Mouse (Mus musculus): Measurements from ENCODE around the gene Slco3a1. TPM values are rescaled to one million over a fixed set of nuclear protein-coding genes. Genes with fewer than 3 reads are reported as not detected.

Gene Slco3a1
- total RNA-seq (2015), result 3.8 and 6.5 TPM in 2 replicates
- 3.5 and 5.2 TPM in 2 replicates for total RNA-seq (2017)

DNA sequence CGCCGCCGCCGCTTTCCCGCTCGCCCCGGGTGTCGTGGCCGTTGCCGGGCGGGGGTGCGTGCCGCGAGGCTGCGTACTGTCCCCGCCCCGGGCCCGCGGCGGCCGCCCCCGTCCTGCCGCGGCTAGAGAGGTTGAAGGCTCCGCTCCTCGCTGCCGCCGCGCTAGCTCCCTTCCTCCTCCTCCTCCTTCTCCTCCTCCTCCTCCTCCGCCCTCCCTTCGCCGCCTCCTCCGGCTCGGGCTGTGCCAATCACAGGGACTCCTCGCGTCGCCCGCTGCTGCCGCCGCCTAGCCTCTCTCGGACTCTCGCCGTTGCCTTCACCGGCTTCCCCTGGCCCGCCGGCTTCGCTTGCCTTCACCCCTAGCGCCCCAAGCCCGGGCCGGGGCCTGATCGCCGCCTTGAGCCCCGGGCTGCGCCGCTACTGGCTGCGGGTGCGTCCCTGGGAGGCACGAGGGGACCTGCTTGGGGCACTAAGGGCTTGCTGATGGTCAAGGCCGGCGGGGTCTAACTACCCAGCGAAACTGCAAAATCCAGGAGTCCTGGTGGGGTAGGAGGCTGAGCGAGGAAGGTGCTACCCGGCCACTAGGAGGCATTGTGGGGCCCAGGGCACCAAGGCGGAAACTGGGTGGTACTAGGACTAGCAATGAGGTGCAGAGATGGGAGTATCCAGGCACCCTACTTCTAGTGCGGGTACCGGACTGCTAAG, at the start of gene Slco3a1:
TSS of gene Slco3a1 (minus strand) at position 173 of the 704 bp plus-strand sequence.
- peak; percentile 71 for ATAC-seq (ENCODE audit: poor library complexity, severe bottlenecking)

DNA sequence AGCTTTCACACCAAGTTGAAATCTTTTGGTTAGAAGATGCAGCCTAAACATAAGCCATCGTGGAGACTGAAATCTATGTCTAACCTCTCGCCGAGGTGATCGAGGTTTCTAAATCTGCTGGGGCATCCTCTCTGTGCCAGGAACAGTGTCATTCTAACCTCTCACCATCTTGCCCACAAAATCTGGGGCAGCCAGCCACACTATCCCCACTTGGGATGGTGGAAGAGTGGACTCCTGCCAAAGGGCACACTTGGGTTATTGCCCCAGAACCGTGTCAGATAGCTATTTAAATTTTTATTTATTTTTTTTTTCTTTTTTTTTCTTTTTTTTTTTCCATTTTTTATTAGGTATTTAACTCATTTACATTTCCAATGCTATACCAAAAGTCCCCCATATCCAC, 46.4 kb upstream of the Slco3a1 start:
- no peak for ATAC-seq (ENCODE audit: poor library complexity, severe bottlenecking)

GRCm38 (mm10) chr7:74579411-74579810, 24.8 kb upstream of the Slco3a1 start:
- no peak for ATAC-seq (ENCODE audit: poor library complexity, severe bottlenecking)

DNA sequence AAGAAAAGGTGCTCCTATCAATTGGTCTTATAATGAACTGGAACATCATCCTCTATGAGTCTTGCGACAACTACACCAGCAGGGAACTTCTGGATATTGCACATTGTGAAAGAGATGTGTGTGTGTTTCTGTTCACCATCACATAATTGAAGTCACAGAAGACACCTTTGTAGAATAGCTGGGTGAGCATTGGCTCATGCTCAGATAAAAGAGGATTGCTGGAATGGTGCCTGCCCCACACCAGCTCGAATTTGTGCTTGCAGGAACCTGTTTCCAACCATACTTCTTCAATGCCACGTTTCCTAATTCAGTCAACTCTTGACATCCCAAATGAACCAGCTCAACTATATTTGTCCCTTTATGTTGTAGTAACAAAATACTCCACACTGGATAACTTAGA, 21.1 kb upstream of the Slco3a1 start:
- no peak for ATAC-seq (ENCODE audit: poor library complexity, severe bottlenecking)

DNA sequence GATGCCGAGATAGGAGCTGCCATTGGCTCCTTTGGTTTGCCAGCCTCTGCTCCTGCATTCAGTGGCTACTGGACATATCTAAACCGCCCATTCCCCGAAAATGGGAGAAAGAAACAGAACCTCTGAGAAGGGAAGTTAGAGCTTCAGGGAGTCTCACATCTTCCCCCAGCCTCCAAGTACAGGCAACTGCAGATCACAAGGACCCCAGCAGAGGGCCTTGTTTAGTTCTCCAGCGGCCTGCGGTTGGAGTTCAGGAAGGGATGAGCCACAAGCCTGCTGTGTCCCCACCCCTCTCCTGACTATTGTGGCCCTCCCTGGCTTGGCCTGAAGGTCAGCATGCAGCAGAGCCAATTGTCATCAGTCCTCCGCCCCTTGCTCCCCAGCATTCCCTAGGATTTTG, 836 bp upstream of the Slco3a1 start:
- ATAC-seq (ENCODE audit: poor library complexity, severe bottlenecking), result peak; percentile 56

GRCm38 (mm10) chr7:74554041-74554561, 479 bp downstream of the Slco3a1 start:
- peak; percentile 38 for ATAC-seq (ENCODE audit: poor library complexity, severe bottlenecking)

DNA sequence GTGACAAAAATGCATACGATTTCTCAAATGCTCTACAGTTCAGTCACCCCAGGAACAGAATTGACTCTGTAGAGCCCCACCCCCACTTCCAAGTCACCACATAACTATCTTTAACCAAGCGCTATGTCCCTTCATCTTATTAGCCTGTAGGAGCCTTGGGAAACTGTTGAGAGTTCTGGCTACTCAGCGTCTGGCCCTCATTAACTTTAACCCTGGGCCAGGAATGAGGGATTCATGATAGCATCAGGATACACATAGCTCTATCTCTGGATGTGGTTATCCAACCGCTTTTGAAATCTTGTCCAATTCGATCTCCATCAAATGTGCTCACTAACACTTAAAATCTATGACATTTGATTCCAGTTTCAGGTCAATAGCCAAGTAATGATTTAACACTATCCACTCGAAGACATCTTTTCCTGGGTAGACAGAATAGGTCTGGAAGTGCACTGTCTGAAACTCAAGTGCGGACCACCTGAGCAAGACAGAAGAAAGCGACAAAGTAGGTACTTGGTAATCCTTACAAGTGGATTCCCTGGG, 1.4 kb downstream of the Slco3a1 start:
- ATAC-seq (ENCODE audit: poor library complexity, severe bottlenecking), result no peak

GRCm38 (mm10) chr7:74552546-74552945, 2.0 kb downstream of the Slco3a1 start:
- no peak for ATAC-seq (ENCODE audit: poor library complexity, severe bottlenecking)

DNA sequence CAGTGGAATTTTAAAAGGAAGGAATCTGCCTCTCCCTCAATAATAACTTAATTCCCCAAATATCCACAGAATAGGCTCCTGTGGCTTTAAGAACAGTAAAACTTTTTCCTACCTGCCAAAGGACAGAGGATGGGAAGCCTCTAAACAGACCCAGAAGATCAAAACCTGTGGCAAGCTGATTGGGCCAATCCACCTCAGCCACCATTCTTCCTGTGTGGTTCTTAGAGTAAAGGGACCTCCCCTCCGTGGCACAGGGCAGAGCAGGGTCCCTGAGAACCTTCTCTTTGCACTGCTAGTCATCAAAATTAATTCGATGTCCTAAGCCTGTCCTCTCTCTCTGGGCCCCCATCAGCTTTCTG, 2.6 kb downstream of the Slco3a1 start:
- no peak for ATAC-seq (ENCODE audit: poor library complexity, severe bottlenecking)

GRCm38 (mm10) chr7:74551338-74551999, 3.1 kb downstream of the Slco3a1 start:
- ATAC-seq (ENCODE audit: poor library complexity, severe bottlenecking), result no peak

- ATAC-seq (ENCODE audit: poor library complexity, severe bottlenecking), result no peak
Observed at GRCm38 (mm10) chr7:74549686-74550085, 4.9 kb downstream of the Slco3a1 start.

DNA sequence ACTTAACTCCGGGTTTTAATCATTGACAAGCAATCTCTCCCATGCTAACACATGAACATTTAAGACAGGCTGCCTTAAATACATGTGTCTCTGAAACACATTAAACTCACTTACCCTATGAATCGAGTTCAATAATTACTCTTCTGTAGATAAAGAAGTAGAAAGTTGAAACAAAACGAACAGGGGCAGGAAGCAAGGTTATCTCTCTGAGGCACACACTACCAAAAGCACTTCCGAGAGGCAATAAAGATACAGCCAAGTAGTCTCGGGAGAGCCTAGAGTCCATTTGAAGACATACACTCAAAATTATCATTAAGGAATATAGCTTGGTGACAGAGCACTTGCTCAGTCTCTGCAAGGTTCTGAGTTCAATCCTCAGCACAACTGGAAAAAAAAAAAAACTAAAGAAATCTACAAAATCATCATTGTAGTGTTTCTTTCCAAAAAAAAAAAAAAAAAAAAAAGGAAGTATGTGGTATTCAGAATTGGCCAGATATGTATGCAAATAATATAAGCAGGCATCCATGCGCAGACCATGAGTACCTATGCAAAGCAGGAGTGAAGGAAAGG, 5.5 kb downstream of the Slco3a1 start:
- ATAC-seq (ENCODE audit: poor library complexity, severe bottlenecking), result no peak

DNA sequence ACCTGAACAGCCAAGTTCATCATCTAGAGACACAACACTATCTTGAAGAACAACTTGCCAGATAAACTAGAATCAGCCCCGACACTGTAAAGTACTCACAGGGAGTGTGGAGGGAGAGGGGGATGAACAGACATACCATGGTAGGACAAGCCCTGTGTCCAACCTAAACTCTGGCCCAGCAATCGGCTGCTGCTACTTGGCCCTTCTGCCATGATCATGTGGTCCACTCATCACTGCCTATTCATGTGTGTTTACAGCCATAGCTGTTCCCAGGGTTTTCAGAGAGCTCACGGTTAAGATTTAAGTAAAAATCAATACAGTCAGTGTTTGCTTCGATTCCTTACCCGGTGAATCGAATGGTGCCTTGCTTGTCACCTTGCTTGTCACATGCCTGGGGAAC, 7.9 kb downstream of the Slco3a1 start:
- no peak for ATAC-seq (ENCODE audit: poor library complexity, severe bottlenecking)

DNA sequence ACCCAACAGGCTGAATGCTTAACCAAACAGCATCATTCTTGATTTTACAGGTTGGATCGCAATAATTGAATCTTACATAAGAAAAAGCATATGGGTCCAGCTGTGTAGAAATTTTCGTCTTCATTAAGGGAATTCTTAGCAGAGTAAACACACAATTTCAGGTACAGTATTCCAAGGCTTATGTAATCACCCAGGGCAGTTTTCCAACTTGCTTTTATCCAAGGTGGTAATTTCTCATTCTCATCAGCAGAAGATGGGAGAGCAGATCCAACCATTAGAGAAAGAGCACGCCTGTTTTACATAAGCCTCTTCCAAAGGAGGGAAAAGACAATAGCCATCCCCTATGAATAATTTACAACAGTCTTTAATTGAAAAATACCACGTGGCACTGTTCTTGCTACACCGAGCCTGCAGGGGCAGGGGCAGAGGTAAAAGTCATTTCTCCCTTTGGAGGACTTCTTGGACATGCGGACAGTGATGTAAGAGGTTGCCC, 9.0 kb downstream of the Slco3a1 start:
- ATAC-seq (ENCODE audit: poor library complexity, severe bottlenecking), result no peak

- no peak for ATAC-seq (ENCODE audit: poor library complexity, severe bottlenecking)
Observed at GRCm38 (mm10) chr7:74544306-74544705, 10.3 kb downstream of the Slco3a1 start.

GRCm38 (mm10) chr7:74541958-74542357, 12.6 kb downstream of the Slco3a1 start:
- no peak for ATAC-seq (ENCODE audit: poor library complexity, severe bottlenecking)

DNA sequence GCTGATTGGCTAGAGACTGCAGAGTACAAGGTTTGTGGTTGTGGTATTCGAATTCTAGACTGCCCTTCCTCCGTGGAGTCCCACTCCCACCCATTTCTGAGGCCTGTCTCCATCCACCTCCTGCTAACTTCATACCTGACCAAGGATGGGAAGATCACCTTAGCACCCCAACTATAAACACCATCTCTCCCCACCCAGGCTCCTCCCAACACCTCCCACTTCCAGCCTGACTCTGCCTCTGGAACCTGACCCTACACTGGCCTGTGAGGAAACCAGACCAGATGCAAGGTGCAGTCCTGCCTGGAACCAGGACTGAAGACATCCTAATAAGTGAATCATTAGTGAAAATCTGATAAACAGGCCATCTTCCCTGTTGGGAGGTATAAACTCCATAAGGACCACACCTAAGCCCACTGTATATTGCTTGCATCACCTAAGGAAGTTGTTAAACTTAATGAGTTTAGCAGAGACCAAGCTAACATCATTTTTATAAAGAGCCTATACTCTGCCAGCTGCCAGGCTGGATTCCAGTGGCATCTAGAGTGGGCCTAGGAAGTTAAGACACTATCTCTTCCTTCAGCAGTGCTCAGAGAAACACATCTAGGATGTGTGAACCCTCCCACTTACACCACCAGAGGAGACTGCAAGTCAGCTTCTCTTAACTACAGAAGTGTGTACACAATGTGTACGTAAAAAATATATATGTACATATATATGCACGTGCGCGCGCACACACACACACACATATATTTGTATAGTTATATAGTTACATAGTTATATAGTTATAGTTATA, 13.5 kb downstream of the Slco3a1 start:
- no peak for ATAC-seq (ENCODE audit: poor library complexity, severe bottlenecking)

DNA sequence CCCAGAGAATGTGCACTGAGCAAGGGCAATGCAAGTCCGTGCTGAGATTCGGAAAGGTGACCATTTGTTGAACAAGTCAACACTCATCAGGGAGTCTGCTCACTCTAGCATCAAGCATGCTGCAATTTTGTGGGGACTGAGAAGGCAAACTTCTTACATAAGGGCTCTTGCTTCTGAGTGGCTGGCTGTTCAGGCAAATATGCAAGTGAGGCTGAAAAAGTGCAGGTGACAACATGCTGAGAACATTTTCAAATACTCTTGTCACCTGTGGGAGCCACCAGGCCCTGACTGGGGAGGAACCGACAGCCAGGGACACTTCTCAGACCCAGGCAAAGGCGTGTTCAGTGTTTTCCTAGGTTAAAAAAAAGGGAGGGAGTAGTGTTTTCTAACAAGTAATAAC, 18.4 kb downstream of the Slco3a1 start:
- ATAC-seq (ENCODE audit: poor library complexity, severe bottlenecking), result no peak

- ATAC-seq (ENCODE audit: poor library complexity, severe bottlenecking), result peak; percentile 14; the same call in 1 of the 2 replicates
Observed at GRCm38 (mm10) chr7:74531468-74532097, 23.0 kb downstream of the Slco3a1 start.

- ATAC-seq (ENCODE audit: poor library complexity, severe bottlenecking), result peak; percentile 66
Observed at GRCm38 (mm10) chr7:74529877-74530276, 24.7 kb downstream of the Slco3a1 start.
